Mouse (Mus musculus): Measurements from ENCODE around the gene Josd1.

The Josd1 gene

GRCm38 (mm10) chr15:79658531-79659375 lies 29.0 kb downstream of the Josd1 start, which contains the start of the genes Fam227a and Cby1:
Gene Fam227a, minus strand, starts transcription at chr15:79658956.
Gene Cby1, plus strand, starts transcription at chr15:79659199.
- DNase-seq (ENCODE audit: low spot score in 2 of 2): peak; percentile 88 to 95

- peak; percentile 58 to 78 for DNase-seq (ENCODE audit: low spot score in 2 of 2)
Measured at GRCm38 (mm10) chr15:79657837-79658530, 29.7 kb downstream of the Josd1 start.

- DNase-seq (ENCODE audit: low spot score in 2 of 2): no peak
Measured at GRCm38 (mm10) chr15:79656451-79656850, 31.3 kb downstream of the Josd1 start.

GRCm38 (mm10) chr15:79651481-79651880 lies 36.2 kb downstream of the Josd1 start:
- DNase-seq (ENCODE audit: low spot score in 2 of 2): no peak

- no peak for DNase-seq (ENCODE audit: low spot score in 2 of 2)
Measured at GRCm38 (mm10) chr15:79650569-79650968, 37.1 kb downstream of the Josd1 start.

- no peak for DNase-seq (ENCODE audit: low spot score in 2 of 2)
Measured at GRCm38 (mm10) chr15:79648130-79648529, 39.6 kb downstream of the Josd1 start.

- DNase-seq (ENCODE audit: low spot score in 2 of 2): no peak
Measured at GRCm38 (mm10) chr15:79645483-79645882, 42.2 kb downstream of the Josd1 start.

- DNase-seq (ENCODE audit: low spot score in 2 of 2): no peak
Measured at GRCm38 (mm10) chr15:79641135-79641817, 46.4 kb downstream of the Josd1 start.

GRCm38 (mm10) chr15:79630471-79630870 lies 57.2 kb downstream of the Josd1 start:
- DNase-seq (ENCODE audit: low spot score in 2 of 2): no peak

Data from frontal cortex, postnatal 10 days (tissue).